Mouse (Mus musculus) E14TG2a.4 (cell line): Measurements from ENCODE around the gene Rundc1.
"Not testable (repeated sequence)": the region's sequence is repeated elsewhere in the genome, so short reads cannot be mapped to it uniquely, and the experiment has no call there.

ENCODE experiments used
- H3K27me3 ChIP-seq: 2 replicates; pipeline ENCODE4 v1.6.1; 2014; ENCODE audit warnings: low read length, control low read depth; ENCODE audit not compliant: insufficient read depth
- H3K36me3 ChIP-seq: 2 replicates; pipeline ENCODE4 v1.6.1; 2014; ENCODE audit warnings: low read length, control low read depth; ENCODE audit not compliant: insufficient read depth
- H3K4me1 ChIP-seq: replicated peaks from 2 replicates; pipeline ENCODE4 v1.6.1; 2014; ENCODE audit warnings: low read depth, low read length, control low read depth
- H3K4me3 ChIP-seq: replicated peaks from 2 replicates; pipeline ENCODE4 v1.5.1; 2014; ENCODE audit warnings: mild to moderate bottlenecking, low read length
- H3K9me3 ChIP-seq: 2 replicates; pipeline ENCODE4 v1.6.1; 2014; ENCODE audit warnings: low read length, control low read depth
- CTCF ChIP-seq: conservative IDR thresholded peaks from 2 replicates; pipeline ENCODE4 v1.5.1; 2014; ENCODE audit warnings: low read length
- NANOG ChIP-seq: IDR thresholded peaks from 2 replicates; pipeline ENCODE4 v1.6.1; 2014; ENCODE audit warnings: borderline replicate concordance, low read length, mixed read lengths
- POU5F1 ChIP-seq: IDR thresholded peaks from 2 replicates; pipeline ENCODE4 v1.6.1; 2014; ENCODE audit warnings: low read length, borderline replicate concordance

The Rundc1 gene

GRCm38 (mm10) chr11:101459716-101460115, 34.8 kb downstream of the Rundc1 start:
- TF ChIP-seq CTCF: no peak
- no peak for TF ChIP-seq NANOG
- no peak for TF ChIP-seq POU5F1
- Histone ChIP-seq H3K9me3 (no peaks in the 10 kb centered on the region), H3K36me3 (peaks cover 56% of the 10 kb centered on the region), H3K4me3 (peak overlapping the region; percentile 51), H3K4me1 (peaks cover 90% of the 10 kb centered on the region), H3K27me3 (no peaks in the 10 kb centered on the region)

- H3K27me3 ChIP-seq: no peaks in the 10 kb centered on the region
- peak overlapping the region; percentile 59 for H3K4me3 ChIP-seq
- TF ChIP-seq NANOG (no peak), POU5F1 (no peak), CTCF (no peak)
- H3K36me3 ChIP-seq: peaks cover 56% of the 10 kb centered on the region
- H3K4me1 ChIP-seq: peaks cover 89% of the 10 kb centered on the region
- no peaks in the 10 kb centered on the region for H3K9me3 ChIP-seq
Observed at GRCm38 (mm10) chr11:101460321-101460720, 35.4 kb downstream of the Rundc1 start.

DNA sequence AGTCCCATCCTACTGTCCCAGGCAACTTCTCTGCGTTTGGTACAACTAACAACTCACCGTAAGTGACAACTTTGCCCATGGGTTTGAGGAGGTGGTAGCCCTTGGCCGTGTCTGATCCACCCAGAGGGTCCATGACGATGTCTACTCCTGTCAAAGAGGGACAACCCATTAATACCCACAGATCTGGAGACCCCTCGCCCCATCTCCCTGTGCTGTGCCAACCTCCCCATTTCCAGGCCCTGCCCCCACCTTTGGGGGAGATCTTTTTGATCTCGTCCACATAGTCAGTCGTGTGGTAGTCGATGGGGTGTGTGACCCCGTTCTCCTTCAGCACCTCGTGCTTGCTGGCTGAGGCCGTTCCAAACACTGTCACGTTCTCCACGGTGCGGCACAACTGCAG, 37.3 kb downstream of the Rundc1 start:
- H3K36me3 ChIP-seq: peaks cover 47% of the 10 kb centered on the region
- H3K4me3 ChIP-seq: no peak overlapping the region
- H3K9me3 ChIP-seq: no peaks in the 10 kb centered on the region
- TF ChIP-seq CTCF (no peak), NANOG (no peak), POU5F1 (no peak)
- peaks cover 5% of the 10 kb centered on the region for H3K27me3 ChIP-seq
- peaks cover 88% of the 10 kb centered on the region for H3K4me1 ChIP-seq

DNA sequence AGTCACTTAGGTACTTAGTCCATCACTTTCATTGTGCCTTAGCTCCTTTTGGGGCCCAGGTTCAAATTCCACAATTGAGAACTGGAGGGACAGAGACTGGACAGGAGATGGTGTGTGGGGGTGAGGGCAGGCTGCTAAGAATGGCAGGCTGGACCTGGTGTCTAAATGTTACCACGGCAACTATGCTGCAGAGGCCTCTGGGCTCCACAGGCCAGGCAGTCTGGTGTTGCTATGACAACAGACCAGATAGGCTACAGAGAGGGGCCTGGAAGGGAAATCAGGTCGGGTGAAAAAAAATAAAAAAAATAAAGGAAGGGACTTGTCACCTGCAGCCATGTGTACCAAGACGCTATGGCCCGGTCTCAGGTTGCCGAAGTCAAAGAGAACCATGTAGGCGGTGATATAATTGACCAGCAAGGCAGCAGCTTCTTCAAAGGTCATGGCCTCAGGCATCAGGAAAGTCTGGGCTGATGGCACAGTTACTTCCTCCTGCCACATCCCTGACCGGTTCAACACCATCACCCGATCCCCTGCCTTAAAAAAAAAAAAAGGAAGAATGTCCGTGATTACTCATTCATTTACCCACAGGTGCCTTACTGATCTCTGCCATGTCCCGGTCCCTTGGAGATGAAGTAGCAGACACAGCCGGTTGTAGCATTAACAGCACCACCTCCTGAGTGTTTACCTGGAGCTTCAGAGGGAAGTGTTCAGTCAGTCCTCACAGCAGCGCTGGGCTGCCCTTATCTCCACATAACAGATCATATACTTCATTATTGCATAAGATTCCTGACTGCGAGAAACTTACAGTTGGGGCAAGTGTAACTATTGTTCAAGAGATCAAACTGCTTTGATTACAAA, 37.9 kb downstream of the Rundc1 start:
- TF ChIP-seq POU5F1: no peak
- no peak for TF ChIP-seq CTCF
- no peak for TF ChIP-seq NANOG

DNA sequence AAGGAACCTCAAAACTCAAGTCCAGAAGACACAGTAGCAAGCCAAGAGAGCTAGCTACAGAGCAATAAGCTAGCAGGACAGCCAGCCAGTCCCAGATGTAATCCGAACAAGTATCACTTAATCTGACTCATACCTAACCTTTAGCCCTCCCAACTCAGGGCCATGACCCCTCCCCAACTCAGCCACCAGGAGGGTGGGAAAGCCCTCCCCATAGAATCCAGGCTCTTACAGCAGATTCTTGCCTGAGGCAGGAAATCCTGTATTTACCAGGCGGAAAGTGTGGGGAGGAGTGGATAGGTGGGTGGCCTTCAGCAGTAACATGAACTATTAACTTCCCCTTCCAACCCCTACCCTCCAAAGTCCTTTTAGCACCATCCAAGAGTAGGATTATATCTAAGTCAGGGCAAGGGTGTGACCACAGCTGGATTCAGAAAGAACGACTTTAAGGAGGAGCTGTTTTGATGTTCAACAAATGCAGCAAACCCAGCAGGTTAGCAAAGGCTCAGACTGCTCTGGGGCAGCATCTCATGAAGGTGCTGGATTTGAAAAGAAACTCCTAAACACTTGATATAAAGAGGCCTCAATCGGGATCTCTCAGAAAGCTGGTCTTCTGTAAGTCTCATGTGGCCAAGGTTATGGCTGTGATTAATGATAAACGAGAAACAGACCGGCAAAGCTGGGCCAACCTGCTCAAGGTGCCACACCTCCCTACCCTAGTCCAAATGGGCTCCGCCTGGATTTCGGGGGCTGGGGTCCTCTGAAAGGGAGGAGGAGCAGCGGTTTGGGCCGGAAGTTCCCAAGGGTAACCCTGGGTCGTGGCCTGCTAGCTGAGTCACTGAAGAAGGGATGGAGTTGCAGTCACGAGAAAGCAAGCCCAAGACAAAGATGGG, 39.6 kb downstream of the Rundc1 start, which contains the start of gene Rnd2:
Gene Rnd2, plus strand, starts transcription at position 789 of the 890 bp plus-strand sequence.
- Histone ChIP-seq H3K27me3 (peaks cover 22% of the 10 kb centered on the region), H3K36me3 (peaks cover 33% of the 10 kb centered on the region), H3K9me3 (no peaks in the 10 kb centered on the region), H3K4me3 (peak within 1 kb of the TSS; percentile 91), H3K4me1 (peaks cover 83% of the 10 kb centered on the region)
- TF ChIP-seq CTCF (no peak), NANOG (no peak), POU5F1 (no peak)

More for the DNA sequence above, 37.9 kb downstream of the Rundc1 start:
- Histone ChIP-seq H3K9me3 (no peaks in the 10 kb centered on the region), H3K4me1 (peaks cover 88% of the 10 kb centered on the region), H3K36me3 (peaks cover 41% of the 10 kb centered on the region), H3K4me3 (0 out of 2 replicates have a peak overlapping the region, but pooled peaks have one; percentile 14), H3K27me3 (peaks cover 9% of the 10 kb centered on the region)

- peaks cover 81% of the 10 kb centered on the region for H3K4me1 ChIP-seq
- no peaks in the 10 kb centered on the region for H3K9me3 ChIP-seq
- peaks cover 29% of the 10 kb centered on the region for H3K36me3 ChIP-seq
- H3K4me3 ChIP-seq: peak overlapping the region; percentile 91
- H3K27me3 ChIP-seq: peaks cover 28% of the 10 kb centered on the region
- TF ChIP-seq CTCF (no peak), POU5F1 (no peak), NANOG (no peak)
Observed at GRCm38 (mm10) chr11:101465101-101465868, 40.4 kb downstream of the Rundc1 start.

DNA sequence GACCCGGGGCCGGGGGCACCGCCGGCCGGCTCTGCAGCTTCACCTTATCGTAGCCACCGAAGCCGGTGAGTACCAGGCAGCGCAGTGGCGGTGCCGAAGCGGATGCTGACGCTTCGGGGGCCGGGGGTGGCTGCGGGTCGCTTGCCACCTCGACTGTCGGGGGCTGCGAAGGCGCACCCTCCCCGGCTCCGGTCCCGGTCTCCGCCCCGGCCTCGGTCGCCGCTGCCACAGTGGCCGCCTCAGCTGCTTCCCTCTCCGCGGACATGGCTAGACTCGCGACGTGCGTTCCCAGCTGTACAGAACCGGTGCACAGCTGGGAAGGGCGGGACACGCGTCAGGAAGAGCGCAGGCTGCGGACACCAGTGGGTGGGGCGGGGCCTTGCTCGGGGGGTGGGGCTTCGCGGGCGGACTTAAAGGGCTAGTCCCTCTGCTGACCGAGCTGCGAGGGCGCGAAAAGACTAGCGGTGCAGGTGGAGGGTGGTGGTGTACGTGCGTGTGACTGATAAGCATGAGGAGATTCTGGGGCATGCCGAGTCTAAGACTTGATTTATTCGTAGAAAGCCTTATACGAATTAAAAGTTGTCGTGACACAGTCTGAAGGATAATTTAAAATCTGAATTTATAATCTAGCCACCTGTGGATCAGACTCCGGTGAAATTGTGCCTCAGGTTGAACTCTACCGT, 41.1 kb downstream of the Rundc1 start, which contains the start of gene Vat1:
Gene Vat1, minus strand, starts transcription at position 362 of the 683 bp plus-strand sequence.
- TF ChIP-seq POU5F1: no peak
- TF ChIP-seq NANOG: no peak
- no peak for TF ChIP-seq CTCF
- Histone ChIP-seq H3K9me3 (no peaks in the 10 kb centered on the region), H3K36me3 (peaks cover 26% of the 10 kb centered on the region)

DNA sequence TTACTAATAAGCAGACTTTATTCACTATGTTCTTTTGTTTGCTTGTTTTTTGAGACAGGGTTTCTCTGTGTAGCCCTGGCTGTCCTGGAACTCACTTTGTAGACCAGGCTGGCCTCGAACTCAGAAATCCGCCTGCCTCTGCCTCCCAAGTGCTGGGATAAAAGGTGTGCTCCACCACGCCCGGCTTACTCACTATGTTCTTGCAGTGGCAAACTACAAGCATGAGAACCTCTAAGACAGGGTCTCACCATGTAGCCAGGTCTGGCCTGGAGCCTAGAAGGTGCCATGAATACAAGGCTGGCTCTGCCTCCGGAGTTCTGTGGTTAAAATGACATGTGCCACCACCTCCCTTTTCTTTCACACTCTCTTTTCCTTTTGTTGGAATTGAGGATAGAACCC, 41.7 kb downstream of the Rundc1 start:
- Histone ChIP-seq H3K36me3 (peaks cover 25% of the 10 kb centered on the region), H3K4me3 (peak overlapping the region; percentile 91), H3K4me1 (peaks cover 82% of the 10 kb centered on the region), H3K27me3 (peaks cover 40% of the 10 kb centered on the region)
- H3K9me3 ChIP-seq: not testable (repeated sequence)

More for the DNA sequence above, 41.1 kb downstream of the Rundc1 start, which contains the start of gene Vat1:
- H3K27me3 ChIP-seq: peaks cover 35% of the 10 kb centered on the region
- H3K4me3 ChIP-seq: peak within 1 kb of the TSS; percentile 91
- peaks cover 81% of the 10 kb centered on the region for H3K4me1 ChIP-seq
